Mouse (Mus musculus): ENCODE data around the gene Hoxa6.

DNA sequence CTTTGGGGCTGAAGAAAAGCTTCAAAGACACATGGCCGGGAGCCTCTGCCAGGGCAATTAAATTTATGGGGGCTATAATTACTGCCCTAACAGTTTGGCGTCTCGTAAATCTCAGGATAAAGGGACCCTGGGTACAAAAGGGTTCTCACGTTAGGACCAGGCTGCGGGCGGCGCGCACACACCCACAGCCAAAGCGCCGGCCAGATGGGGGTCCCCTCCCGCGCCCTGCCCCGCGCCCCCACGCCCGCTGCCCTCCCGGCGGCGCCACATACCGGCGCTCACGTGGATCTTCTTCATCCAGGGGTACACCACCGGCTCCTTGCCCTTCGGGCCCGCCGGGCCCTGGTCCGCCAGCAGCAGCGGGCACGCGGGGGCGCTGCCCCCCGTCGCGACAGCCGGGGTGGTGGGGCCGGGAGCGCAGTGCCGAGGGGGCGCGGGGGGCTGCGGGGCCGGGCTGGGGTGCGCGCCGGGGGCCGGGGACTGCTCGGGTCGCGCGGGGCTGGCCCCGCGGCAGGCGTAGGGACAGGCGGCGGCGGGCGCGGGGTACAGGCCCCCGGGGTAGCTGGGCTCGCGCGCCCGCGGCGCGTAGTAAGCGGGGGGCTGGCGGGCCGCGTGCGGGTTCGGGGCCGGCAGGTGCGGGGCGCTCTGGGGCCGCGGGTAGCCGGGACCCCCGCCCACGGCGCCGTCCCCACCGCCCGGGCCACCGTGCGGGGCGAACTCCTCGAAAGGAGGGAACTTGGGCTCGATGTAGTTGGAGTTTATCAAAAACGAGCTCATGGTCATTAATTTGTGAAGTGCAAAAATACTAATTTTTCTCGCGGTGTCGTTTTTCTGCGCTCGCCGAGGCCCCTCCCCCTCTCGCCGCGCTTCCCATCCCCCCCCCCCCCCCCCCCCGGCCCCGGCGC lies 17.4 kb downstream of the Hoxa6 start, which contains the start of gene Hoxa4:
- TF ChIP-seq EP300 (optimal IDR thresholded peaks at IDR 0.05): no peak
- TF ChIP-seq CTCF (IDR thresholded peaks at IDR 0.05; ENCODE audit: low read depth): 0 out of 2 replicates have a peak, but pooled peaks have one; percentile 2
